Mouse (Mus musculus): ENCODE measurements around the gene Megf11.

- TF ChIP-seq MAX (IDR thresholded peaks at IDR 0.05; ENCODE audit: low read depth) (no peak), POLR2A (IDR thresholded peaks at IDR 0.05; ENCODE audit: insufficient read length, low read depth) (no peak), TCF3 (IDR thresholded peaks at IDR 0.05; ENCODE audit: insufficient read length, low read depth) (no peak), MYOG (IDR thresholded peaks at IDR 0.05; ENCODE audit: control insufficient read depth in 1 of 3, insufficient read depth in 1 of 3, insufficient read length in 2 of 3, low read depth in 2 of 3) (no peak)
Observed at GRCm38 (mm10) chr9:64528061-64528460, 142.6 kb downstream of the Megf11 start.

Data from myocyte (in vitro differentiated cells).